Mouse (Mus musculus) kidney, adult 8-10 months (tissue): Measurements from ENCODE around the gene R3hdm2.

Experiments
- DNase-seq, 2 experiments: peaks; one replicate each; pipeline ENCODE4 v3.0.0; 2022

Gene R3hdm2

GRCm38 (mm10) chr10:127353909-127354895 lies 25.9 kb upstream of the R3hdm2 start, which contains the start of gene Inhbe:
TSS of gene Inhbe (minus strand) at chr10:127354411.
- no peak for DNase-seq

- DNase-seq: no peak
Measured at GRCm38 (mm10) chr10:127355336-127355735, 24.8 kb upstream of the R3hdm2 start.

GRCm38 (mm10) chr10:127360714-127361113 lies 19.4 kb upstream of the R3hdm2 start:
- no peak for DNase-seq

- no peak for DNase-seq
Measured at GRCm38 (mm10) chr10:127367116-127367515, 13.0 kb upstream of the R3hdm2 start.

GRCm38 (mm10) chr10:127368273-127368672 lies 11.9 kb upstream of the R3hdm2 start:
- DNase-seq: no peak

GRCm38 (mm10) chr10:127369834-127370820 lies 10.0 kb upstream of the R3hdm2 start, which contains the start of gene Inhbc:
TSS of gene Inhbc (minus strand) at chr10:127370431.
- no peak for DNase-seq

- no peak for DNase-seq
Measured at GRCm38 (mm10) chr10:127371023-127371422, 9.1 kb upstream of the R3hdm2 start.

- no peak for DNase-seq
Measured at GRCm38 (mm10) chr10:127377700-127378099, 2.4 kb upstream of the R3hdm2 start.

- no peak for DNase-seq
Measured at GRCm38 (mm10) chr10:127379654-127380053, 473 bp upstream of the R3hdm2 start.

GRCm38 (mm10) chr10:127380767-127381742 lies 928 bp downstream of the R3hdm2 start:
- peak; percentile 50 to 57 for DNase-seq

GRCm38 (mm10) chr10:127381743-127382134 lies 1.6 kb downstream of the R3hdm2 start:
- no peak for DNase-seq

GRCm38 (mm10) chr10:127391774-127392173 lies 11.6 kb downstream of the R3hdm2 start:
- no peak for DNase-seq

- DNase-seq: no peak
Measured at GRCm38 (mm10) chr10:127404701-127405100, 24.6 kb downstream of the R3hdm2 start.

- no peak for DNase-seq
Measured at GRCm38 (mm10) chr10:127407391-127407790, 27.3 kb downstream of the R3hdm2 start.

- no peak for DNase-seq
Measured at GRCm38 (mm10) chr10:127412101-127412500, 32.0 kb downstream of the R3hdm2 start.

- DNase-seq: peak; percentile 23 to 28
Measured at GRCm38 (mm10) chr10:127412776-127413175, 32.6 kb downstream of the R3hdm2 start.

GRCm38 (mm10) chr10:127413585-127413984 lies 33.5 kb downstream of the R3hdm2 start:
- no peak for DNase-seq

GRCm38 (mm10) chr10:127414141-127414540 lies 34.0 kb downstream of the R3hdm2 start:
- no peak for DNase-seq

GRCm38 (mm10) chr10:127420131-127420530 lies 40.0 kb downstream of the R3hdm2 start:
- DNase-seq: no peak

GRCm38 (mm10) chr10:127420676-127421353 lies 40.7 kb downstream of the R3hdm2 start:
- DNase-seq: peak in 1 of 2 experiments; percentile 13

- peak; percentile 23 to 28 for DNase-seq
Measured at GRCm38 (mm10) chr10:127422047-127422446, 41.9 kb downstream of the R3hdm2 start.
